Mouse (Mus musculus) neural tube, embryonic 12.5 days (tissue): ENCODE measurements around the gene Adamtsl3. TPM values are rescaled to one million over a fixed set of nuclear protein-coding genes. Genes with fewer than 3 reads are reported as not detected.

ENCODE experiments used
- ATAC-seq: fragments of 200-750 bp; cut with Nextera tagmentation; 2 replicates; pipeline ENCODE4 v1.8.0; 2017; ENCODE audit warnings: low read depth, mild to moderate bottlenecking, moderate TSS enrichment, moderate library complexity; ENCODE audit not compliant: low FRiP score
- H3K27ac ChIP-seq: fragments of 300-500 bp; sonication (generic); 2 replicates; pipeline ENCODE4 v1.5.1; 2016
- H3K27me3 ChIP-seq: fragments of 300-500 bp; sonication (generic); replicated peaks from 2 replicates; pipeline ENCODE4 v1.6.1; 2016; ENCODE audit warnings: mild to moderate bottlenecking
- H3K36me3 ChIP-seq: fragments of 300-500 bp; sonication (generic); 2 replicates; pipeline ENCODE4 v1.6.1; 2016; ENCODE audit warnings: mild to moderate bottlenecking
- H3K4me1 ChIP-seq: fragments of 300-500 bp; sonication (generic); 2 replicates; pipeline ENCODE4 v1.6.1; 2016
- H3K4me2 ChIP-seq: fragments of 300-500 bp; sonication (generic); replicated peaks from 2 replicates; pipeline ENCODE4 v1.6.1; 2016; ENCODE audit warnings: mild to moderate bottlenecking
- H3K4me3 ChIP-seq: fragments of 300-500 bp; sonication (generic); 2 replicates; pipeline ENCODE4 v1.5.1; 2016
- H3K9ac ChIP-seq: fragments of 300-500 bp; sonication (generic); 2 replicates; pipeline ENCODE4 v1.6.1; 2016; ENCODE audit warnings: mild to moderate bottlenecking
- H3K9me3 ChIP-seq: fragments of 300-500 bp; sonication (generic); 2 replicates; pipeline ENCODE4 v1.6.1; 2016; ENCODE audit warnings: mild to moderate bottlenecking
- WGBS: fragments of 180-500 bp; shearing (Covaris S2); methylation state at CpG from one replicate; pipeline ENCODE4 v1.1.7; 2016; 5-methylcytosine and 5-hydroxymethylcytosine counted together
- polyA plus RNA-seq: library from polyadenylated mRNA; unstranded; fragments of >200 nt; fragmentation: Nextera tagmentation; extraction: Ambion mirVana; gene quantifications from 2 replicates; pipeline ENCODE4 v1.2.1, GENCODE M21; 2016

The Adamtsl3 gene
- polyA plus RNA-seq, 1 experiment from 2014 or later: 0.63 TPM

DNA sequence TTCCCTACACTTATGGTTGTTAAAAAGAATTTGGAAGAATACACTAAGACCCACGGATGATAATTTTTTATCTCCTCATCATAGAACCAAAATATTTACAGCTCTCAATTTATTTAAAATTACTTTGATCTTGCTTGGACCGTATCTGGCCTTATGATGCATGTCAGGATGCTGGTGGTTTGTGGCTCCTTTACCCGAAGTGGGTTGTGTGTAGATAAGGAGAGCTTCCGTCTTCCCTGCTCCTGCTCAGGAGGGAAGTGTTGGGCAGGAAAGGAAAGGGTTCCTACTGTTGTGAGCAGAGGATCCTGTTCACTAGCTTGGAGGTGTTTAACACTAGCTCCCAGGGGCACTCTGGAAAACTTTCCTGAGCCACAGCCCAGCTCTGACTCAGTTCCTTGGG lies 94.0 kb downstream of the Adamtsl3 start:
- Histone ChIP-seq H3K27ac (no peak overlapping the region), H3K4me2 (no peak overlapping the region)
- WGBS: 82% methylated on average over 4 of the region's 4 CpGs

GRCm38 (mm10) chr7:82431572-82431971 lies 96.1 kb downstream of the Adamtsl3 start:
- Histone ChIP-seq H3K36me3 (no peaks in the 10 kb centered on the region), H3K9me3 (no peaks in the 10 kb centered on the region), H3K27me3 (no peaks in the 10 kb centered on the region), H3K27ac (no peak overlapping the region), H3K4me1 (no peaks in the 10 kb centered on the region), H3K4me3 (no peak overlapping the region), H3K9ac (no peak overlapping the region), H3K4me2 (no peak overlapping the region)
- no peak for ATAC-seq
- 74% methylated on average over 2 of the region's 2 CpGs for WGBS

More for the DNA sequence above, 94.0 kb downstream of the Adamtsl3 start:
- no peaks in the 10 kb centered on the region for H3K27me3 ChIP-seq
- no peaks in the 10 kb centered on the region for H3K4me1 ChIP-seq
- H3K9ac ChIP-seq: no peak overlapping the region
- no peaks in the 10 kb centered on the region for H3K9me3 ChIP-seq
- no peak for ATAC-seq
- no peaks in the 10 kb centered on the region for H3K36me3 ChIP-seq
- H3K4me3 ChIP-seq: no peak overlapping the region

DNA sequence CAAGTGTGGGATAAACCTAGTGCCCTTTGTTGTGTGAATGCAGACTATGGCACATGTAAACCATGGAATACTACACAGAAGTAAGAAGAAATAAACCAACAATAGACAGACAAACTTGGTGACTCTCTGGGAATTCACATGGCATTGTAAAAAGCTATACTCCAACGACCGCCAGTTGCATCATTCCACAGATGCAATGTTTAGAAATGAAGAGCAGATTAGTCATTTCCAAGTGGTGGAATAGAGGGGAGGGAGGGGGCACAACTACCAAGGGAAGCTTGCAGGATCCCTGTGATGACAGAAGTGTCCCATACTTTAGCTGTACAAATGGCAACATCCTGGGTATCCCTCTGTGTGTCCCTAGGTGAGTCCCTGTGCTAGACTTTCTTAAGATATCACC lies 97.7 kb downstream of the Adamtsl3 start:
- Histone ChIP-seq H3K4me2 (no peak overlapping the region), H3K4me1 (no peaks in the 10 kb centered on the region), H3K9me3 (no peaks in the 10 kb centered on the region), H3K27ac (no peak overlapping the region), H3K36me3 (no peaks in the 10 kb centered on the region), H3K27me3 (no peaks in the 10 kb centered on the region), H3K4me3 (no peak overlapping the region), H3K9ac (no peak overlapping the region)
- ATAC-seq: no peak
- 90% methylated on average over 2 of the region's 2 CpGs for WGBS

- 75% methylated on average over 2 of the region's 2 CpGs for WGBS
- no peak overlapping the region for H3K4me3 ChIP-seq
- no peaks in the 10 kb centered on the region for H3K27me3 ChIP-seq
- H3K27ac ChIP-seq: no peak overlapping the region
- no peaks in the 10 kb centered on the region for H3K9me3 ChIP-seq
- no peak overlapping the region for H3K4me2 ChIP-seq
- no peak for ATAC-seq
- no peak overlapping the region for H3K9ac ChIP-seq
- H3K36me3 ChIP-seq: no peaks in the 10 kb centered on the region
- H3K4me1 ChIP-seq: no peaks in the 10 kb centered on the region
Measured at GRCm38 (mm10) chr7:82458376-82458775, 122.9 kb downstream of the Adamtsl3 start.

DNA sequence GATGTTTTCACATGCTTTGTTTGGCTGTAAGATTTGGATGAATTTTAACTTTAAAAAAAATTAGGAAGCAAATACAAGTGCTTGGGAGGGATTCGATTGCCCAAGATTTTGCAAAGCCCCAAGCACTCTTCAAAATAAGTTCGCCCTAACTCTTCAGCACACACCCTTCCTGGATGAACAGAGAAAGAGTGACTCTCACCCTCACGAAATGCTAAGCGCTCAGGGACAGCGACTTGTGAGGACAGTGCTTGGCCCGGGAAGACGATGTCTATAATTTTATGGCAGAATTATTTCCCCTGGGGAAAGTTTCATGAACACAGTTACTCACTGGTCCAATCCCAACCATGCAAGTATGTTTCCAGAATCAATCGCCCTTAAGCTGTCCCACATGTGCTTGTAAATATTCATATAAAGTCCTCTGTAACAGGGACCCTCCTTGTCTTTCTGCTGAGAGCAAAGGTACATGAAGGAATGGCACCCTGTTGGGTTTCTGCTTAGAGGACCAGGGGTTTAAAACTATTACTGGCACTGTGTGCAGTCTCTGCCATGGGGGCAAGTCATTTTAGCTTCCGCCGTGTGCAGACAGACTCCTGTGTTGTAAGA lies 127.5 kb downstream of the Adamtsl3 start:
- Histone ChIP-seq H3K27ac (no peak overlapping the region), H3K4me2 (no peak overlapping the region), H3K4me3 (no peak overlapping the region), H3K9ac (no peak overlapping the region), H3K27me3 (no peaks in the 10 kb centered on the region), H3K36me3 (no peaks in the 10 kb centered on the region), H3K4me1 (no peaks in the 10 kb centered on the region), H3K9me3 (no peaks in the 10 kb centered on the region)
- no peak for ATAC-seq
- 91% methylated on average over 10 of the region's 10 CpGs for WGBS

- H3K27ac ChIP-seq: no peak overlapping the region
Measured at GRCm38 (mm10) chr7:82464364-82464763, 128.9 kb downstream of the Adamtsl3 start.

DNA sequence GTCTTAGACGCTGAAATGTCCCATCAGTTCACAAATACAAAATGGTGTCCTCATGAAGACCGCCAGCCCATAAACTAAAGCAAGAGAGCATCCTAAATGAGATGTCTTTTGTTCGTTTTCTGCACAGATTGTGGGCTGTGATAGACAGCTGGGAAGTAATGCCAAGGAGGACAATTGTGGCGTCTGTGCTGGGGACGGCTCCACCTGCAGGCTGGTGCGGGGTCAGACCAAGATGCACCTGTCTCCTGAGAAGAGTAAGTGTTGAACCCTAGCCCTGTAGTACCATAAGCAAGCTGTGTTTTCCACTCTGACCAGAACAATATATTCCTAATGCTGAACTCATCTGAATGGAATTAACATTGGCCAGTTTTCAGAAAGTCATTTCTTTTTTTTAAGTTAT lies 129.9 kb downstream of the Adamtsl3 start:
- H3K27me3 ChIP-seq: no peaks in the 10 kb centered on the region
- no peak overlapping the region for H3K4me2 ChIP-seq
- whole genome bisulfite sequencing: 70% methylated on average over 6 of the region's 6 CpGs
- no peak overlapping the region for H3K4me3 ChIP-seq
- no peak overlapping the region for H3K27ac ChIP-seq
- H3K4me1 ChIP-seq: no peaks in the 10 kb centered on the region
- ATAC-seq: no peak
- H3K9me3 ChIP-seq: no peaks in the 10 kb centered on the region
- no peaks in the 10 kb centered on the region for H3K36me3 ChIP-seq
- no peak overlapping the region for H3K9ac ChIP-seq

More at GRCm38 (mm10) chr7:82464364-82464763, 128.9 kb downstream of the Adamtsl3 start:
- Histone ChIP-seq H3K4me3 (no peak overlapping the region), H3K9ac (no peak overlapping the region), H3K9me3 (no peaks in the 10 kb centered on the region), H3K4me2 (no peak overlapping the region), H3K4me1 (no peaks in the 10 kb centered on the region), H3K27me3 (no peaks in the 10 kb centered on the region), H3K36me3 (no peaks in the 10 kb centered on the region)
- 87% methylated on average over 2 of the region's 2 CpGs for WGBS
- ATAC-seq: no peak

GRCm38 (mm10) chr7:82476441-82477221 lies 141.1 kb downstream of the Adamtsl3 start:
- H3K27me3 ChIP-seq: no peaks in the 10 kb centered on the region
- no peak for ATAC-seq
- H3K9ac ChIP-seq: no peak overlapping the region
- WGBS: 89% methylated on average over 16 of the region's 16 CpGs
- H3K4me2 ChIP-seq: no peak overlapping the region
- H3K27ac ChIP-seq: no peak overlapping the region
- H3K36me3 ChIP-seq: no peaks in the 10 kb centered on the region
- H3K4me3 ChIP-seq: no peak overlapping the region
- H3K4me1 ChIP-seq: no peaks in the 10 kb centered on the region
- H3K9me3 ChIP-seq: no peaks in the 10 kb centered on the region

GRCm38 (mm10) chr7:82478461-82478860 lies 143.0 kb downstream of the Adamtsl3 start:
- no peak for ATAC-seq
- Histone ChIP-seq H3K27ac (no peak overlapping the region), H3K9ac (no peak overlapping the region), H3K27me3 (no peaks in the 10 kb centered on the region), H3K4me2 (no peak overlapping the region), H3K4me1 (no peaks in the 10 kb centered on the region), H3K36me3 (no peaks in the 10 kb centered on the region), H3K4me3 (no peak overlapping the region), H3K9me3 (no peaks in the 10 kb centered on the region)
- 78% methylated on average over 3 of the region's 3 CpGs for WGBS

- 80% methylated on average over 10 of the region's 10 CpGs for WGBS
- Histone ChIP-seq H3K27ac (no peak overlapping the region), H3K27me3 (no peaks in the 10 kb centered on the region), H3K9me3 (no peaks in the 10 kb centered on the region), H3K36me3 (no peaks in the 10 kb centered on the region), H3K4me1 (no peaks in the 10 kb centered on the region), H3K4me3 (no peak overlapping the region), H3K9ac (no peak overlapping the region), H3K4me2 (no peak overlapping the region)
- ATAC-seq: no peak
Measured at GRCm38 (mm10) chr7:82478861-82479755, 143.6 kb downstream of the Adamtsl3 start.

GRCm38 (mm10) chr7:82483426-82483825 lies 147.9 kb downstream of the Adamtsl3 start:
- no peak for ATAC-seq
- H3K4me2 ChIP-seq: no peak overlapping the region
- no peaks in the 10 kb centered on the region for H3K4me1 ChIP-seq
- WGBS: 64% methylated on average over 3 of the region's 3 CpGs
- no peaks in the 10 kb centered on the region for H3K9me3 ChIP-seq
- H3K9ac ChIP-seq: no peak overlapping the region
- no peaks in the 10 kb centered on the region for H3K36me3 ChIP-seq
- no peaks in the 10 kb centered on the region for H3K27me3 ChIP-seq
- no peak overlapping the region for H3K4me3 ChIP-seq
- H3K27ac ChIP-seq: no peak overlapping the region

GRCm38 (mm10) chr7:82484834-82485233 lies 149.3 kb downstream of the Adamtsl3 start:
- WGBS: 44% methylated on average over 5 of the region's 5 CpGs
- H3K4me3 ChIP-seq: no peak overlapping the region
- H3K9ac ChIP-seq: no peak overlapping the region
- H3K36me3 ChIP-seq: no peaks in the 10 kb centered on the region
- ATAC-seq: peak; percentile 70; the same call in 1 of the 2 replicates
- no peaks in the 10 kb centered on the region for H3K4me1 ChIP-seq
- H3K9me3 ChIP-seq: no peaks in the 10 kb centered on the region
- H3K27me3 ChIP-seq: no peaks in the 10 kb centered on the region
- H3K27ac ChIP-seq: no peak overlapping the region
- no peak overlapping the region for H3K4me2 ChIP-seq
